Mouse (Mus musculus) mature B cell (primary cell): ENCODE data around the gene Lypd6b.

ENCODE experiments used
- in situ Hi-C: fragments of 300-500 bp; cut with MboI; formaldehyde crosslinking; loops from 2 replicates; pipeline ENCODE4 v1.14.3; 2019

Lypd6b gene

GRCm38 (mm10) chr2:49768916-49769315 lies 18.6 kb upstream of the Lypd6b start:
- in situ Hi-C loops, result loop anchor here (25.0 kb wide), 1 partner anchor 518 kb away; the partner anchor contains the start of gene Mmadhc

DNA sequence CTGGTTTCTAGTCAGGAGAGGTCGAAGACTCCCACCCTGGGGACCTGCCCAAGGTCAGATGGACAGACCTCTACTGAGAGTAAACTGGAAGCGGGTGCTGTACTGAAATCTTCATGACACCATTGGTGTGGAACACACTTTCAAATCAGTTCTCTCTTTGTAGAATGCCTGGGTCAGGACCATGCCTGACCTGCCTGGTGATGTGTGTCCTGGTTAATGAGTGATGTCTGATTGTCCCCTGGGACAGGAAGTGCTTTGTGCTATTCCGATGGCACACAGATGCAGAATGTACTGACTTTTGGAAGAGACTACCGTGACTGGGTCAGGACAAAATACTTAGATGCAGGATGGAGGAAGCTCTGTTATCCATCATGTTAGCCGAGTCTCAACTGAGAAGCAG lies 17.0 kb upstream of the Lypd6b start:
- in situ Hi-C loops, result loop anchor here (25.0 kb wide), 1 partner anchor 517 kb away; the partner anchor contains the start of gene Mmadhc

- in situ Hi-C loops, result loop anchor here (25.0 kb wide), 1 partner anchor 516 kb away; the partner anchor contains the start of gene Mmadhc
These were observed 16.3 kb upstream of the Lypd6b start for GRCm38 (mm10) chr2:49771172-49771571.

GRCm38 (mm10) chr2:49773194-49773931 lies 14.1 kb upstream of the Lypd6b start:
- in situ Hi-C loops, result loop anchor here (25.0 kb wide), 1 partner anchor 514 kb away; the partner anchor contains the start of gene Mmadhc

GRCm38 (mm10) chr2:49774180-49774579 lies 13.3 kb upstream of the Lypd6b start:
- in situ Hi-C loops, result loop anchor here (25.0 kb wide), 1 partner anchor 513 kb away; the partner anchor contains the start of gene Mmadhc

DNA sequence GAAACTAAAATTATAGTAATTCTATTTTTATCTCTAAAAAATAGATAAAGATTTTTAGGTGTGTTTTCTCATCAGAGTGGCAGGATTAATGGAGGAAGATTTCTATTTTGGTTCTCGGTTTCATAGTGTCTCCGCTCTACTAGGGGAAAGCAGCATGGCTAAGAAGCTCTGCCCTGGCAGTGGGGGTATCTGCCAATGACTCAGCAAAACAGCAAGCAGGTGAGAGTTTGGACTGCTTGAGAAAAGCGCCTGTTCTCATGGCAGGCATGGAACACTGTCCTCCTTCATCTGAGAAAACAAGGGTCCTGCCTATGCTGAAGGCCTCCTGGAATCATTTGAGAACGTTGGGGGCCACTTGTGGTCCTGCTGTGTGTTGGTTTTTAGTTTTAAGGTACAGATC lies 12.3 kb upstream of the Lypd6b start:
- in situ Hi-C loops, result no loop called here

DNA sequence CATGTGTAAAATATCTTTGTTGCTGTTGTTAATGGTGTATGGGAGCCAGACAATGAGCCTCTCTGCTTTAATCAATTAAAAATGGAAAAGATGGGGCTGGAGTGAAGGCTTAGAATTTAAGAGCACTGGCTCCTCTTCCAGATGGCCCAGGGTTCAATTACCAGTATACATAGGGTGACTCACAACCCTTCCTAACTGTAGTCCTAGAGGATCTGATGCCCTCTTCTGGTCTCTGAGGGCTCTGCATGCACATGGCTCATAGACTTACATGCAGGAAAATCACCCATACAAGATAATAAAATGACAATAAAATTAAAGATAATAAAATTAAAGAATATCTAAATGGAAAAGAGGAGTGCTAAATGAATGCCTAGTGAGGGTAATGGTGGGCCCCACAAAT lies 11.8 kb upstream of the Lypd6b start:
- in situ Hi-C loops, result no loop called here

GRCm38 (mm10) chr2:49776407-49776806 lies 11.1 kb upstream of the Lypd6b start:
- in situ Hi-C loops, result no loop called here

DNA sequence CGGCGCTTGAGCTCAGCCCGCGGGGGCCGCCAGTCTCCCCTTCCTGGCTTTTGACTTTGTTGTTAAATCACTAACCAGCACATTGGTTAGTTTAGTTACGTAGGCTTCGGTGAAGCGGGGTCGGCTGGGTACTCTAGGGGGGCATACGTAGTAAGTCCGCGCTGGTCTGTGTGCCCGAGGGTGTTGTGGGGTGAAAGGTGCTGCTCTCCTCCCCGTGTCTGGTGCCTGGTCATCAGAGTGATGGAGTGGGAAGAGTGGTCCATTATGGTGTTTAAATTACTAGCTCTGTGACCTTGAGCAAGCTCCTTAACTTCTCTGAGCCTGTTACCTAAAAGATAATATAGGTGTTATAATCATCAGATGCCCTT lies 547 bp downstream of the Lypd6b start:
- in situ Hi-C loops, result no loop called here

- in situ Hi-C loops, result no loop called here
These were observed 1.2 kb downstream of the Lypd6b start for GRCm38 (mm10) chr2:49788643-49789042.

DNA sequence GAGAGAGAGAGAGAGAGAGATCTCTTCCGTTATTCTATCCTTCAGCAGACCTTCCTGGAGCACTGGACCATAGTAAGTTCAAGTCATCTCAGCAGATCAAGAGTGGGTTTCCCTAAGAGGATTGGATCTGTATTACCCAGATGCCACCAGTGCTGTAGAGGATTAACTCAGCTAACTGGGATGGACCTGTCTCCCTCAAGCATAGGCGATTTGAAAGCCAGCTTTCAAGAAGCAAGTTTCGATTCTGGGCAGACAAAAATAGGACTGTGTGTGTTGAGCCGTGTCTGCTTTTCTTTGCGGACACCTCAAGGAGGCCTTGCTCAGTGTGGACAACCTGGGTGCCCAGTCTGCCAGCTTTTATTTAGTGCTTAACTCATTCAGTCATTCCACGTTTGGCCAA lies 1.6 kb downstream of the Lypd6b start:
- in situ Hi-C loops, result no loop called here

DNA sequence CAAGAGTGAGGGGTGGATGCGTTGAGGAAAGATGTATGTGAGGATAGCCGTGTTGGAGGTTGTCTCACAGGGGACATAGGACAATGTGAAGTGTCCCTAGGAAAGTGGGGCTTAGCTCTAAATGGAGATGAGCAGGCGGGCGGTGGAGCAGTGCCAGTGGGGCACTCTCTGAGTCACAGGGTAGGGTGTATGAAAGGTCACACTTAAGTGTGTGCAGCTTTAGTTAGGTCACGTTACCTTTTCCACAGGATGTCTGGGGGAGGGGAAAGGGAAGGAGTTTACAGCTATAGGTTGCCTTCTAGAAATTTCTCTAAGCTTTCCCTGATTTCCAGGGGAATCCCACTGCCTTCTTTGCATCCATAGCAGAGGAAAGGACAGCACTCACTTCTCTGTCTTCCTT lies 2.0 kb downstream of the Lypd6b start:
- in situ Hi-C loops, result no loop called here

- in situ Hi-C loops, result no loop called here
These were observed 10.1 kb downstream of the Lypd6b start for GRCm38 (mm10) chr2:49797444-49798143.

- in situ Hi-C loops, result no loop called here
These were observed 17.0 kb downstream of the Lypd6b start for GRCm38 (mm10) chr2:49804448-49804847.

DNA sequence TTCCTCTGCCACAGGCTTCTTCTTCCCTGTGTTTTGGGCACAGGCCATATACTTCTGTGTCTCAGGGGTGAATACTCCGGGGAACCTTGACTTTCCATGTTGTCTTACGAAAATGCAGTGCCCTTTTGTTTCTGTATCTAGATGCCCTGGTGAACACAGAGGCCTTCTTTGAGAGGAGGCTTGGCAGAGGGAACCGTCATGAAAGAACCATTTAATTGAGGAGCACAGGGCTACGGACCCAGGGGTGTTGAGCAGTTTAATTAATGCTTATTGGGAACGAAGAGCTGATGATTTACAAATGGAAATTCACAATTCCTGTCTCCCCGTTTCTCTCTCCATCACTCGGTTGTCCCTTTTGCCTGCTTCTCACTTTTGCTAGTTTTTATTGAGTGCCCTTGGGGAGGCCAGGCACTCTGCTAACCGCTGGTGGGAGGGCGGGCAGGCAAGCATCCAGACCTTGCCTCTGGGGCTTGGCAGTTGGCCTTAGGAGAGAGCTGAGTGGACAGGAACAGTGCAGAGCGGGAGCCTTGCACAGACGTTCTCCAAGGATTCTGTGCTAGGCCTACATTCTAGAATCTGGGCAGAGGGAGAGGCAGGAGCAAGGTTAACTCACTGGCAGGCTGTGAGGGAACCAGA lies 18.4 kb downstream of the Lypd6b start:
- in situ Hi-C loops, result no loop called here

- in situ Hi-C loops, result no loop called here
These were observed 22.0 kb downstream of the Lypd6b start for GRCm38 (mm10) chr2:49809496-49809895.

GRCm38 (mm10) chr2:49811420-49811819 lies 23.9 kb downstream of the Lypd6b start:
- in situ Hi-C loops, result no loop called here

GRCm38 (mm10) chr2:49811871-49812363 lies 24.4 kb downstream of the Lypd6b start:
- in situ Hi-C loops, result no loop called here

GRCm38 (mm10) chr2:49813151-49813550 lies 25.7 kb downstream of the Lypd6b start:
- in situ Hi-C loops, result no loop called here

DNA sequence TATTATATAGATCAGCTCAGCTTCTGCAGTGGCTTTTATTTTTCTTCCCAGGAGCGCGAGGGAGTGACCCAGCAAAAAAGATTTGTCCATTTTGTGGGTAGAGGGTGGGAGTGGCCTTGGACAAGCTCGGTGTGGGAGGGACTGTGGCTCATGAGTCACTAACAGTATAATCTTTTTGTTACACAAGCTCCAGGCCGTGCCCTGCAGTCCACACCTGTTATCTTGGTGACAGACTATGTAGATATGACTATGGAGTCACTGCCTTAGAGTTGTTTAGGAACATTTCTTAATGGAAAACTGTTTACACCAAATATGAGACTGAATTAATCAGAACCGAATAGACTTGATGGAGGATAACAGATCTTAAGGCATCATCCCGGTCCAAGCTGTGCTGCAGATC lies 26.5 kb downstream of the Lypd6b start:
- in situ Hi-C loops, result no loop called here

DNA sequence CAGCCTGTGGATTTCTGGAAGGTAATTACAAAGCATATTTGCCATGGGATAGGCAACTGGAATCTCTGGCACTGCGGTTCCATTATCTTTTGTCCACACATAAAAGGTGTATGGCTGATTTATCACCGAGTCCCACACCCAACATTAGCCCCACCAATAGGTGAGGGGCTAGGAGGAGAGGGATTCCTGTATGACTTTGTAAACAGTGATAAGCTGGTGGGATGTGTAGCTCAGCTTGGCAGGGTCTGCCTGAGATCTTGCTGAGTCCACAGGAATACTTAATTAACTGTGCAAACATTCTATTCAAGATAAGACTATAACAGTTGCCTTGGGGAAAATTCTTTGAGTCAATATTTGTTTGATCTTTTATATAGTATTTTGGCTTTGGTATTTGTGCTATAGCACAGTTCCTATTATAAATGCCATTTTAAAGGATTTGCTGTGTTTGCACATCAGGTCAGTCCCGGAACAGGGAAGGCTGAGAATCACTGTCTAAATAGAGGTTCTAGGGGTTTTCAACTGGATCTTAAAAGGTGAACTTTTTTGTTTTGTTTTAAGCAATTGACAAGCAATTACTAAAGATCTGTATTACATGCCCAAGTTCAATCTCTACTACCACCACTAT lies 28.3 kb downstream of the Lypd6b start:
- in situ Hi-C loops, result no loop called here

DNA sequence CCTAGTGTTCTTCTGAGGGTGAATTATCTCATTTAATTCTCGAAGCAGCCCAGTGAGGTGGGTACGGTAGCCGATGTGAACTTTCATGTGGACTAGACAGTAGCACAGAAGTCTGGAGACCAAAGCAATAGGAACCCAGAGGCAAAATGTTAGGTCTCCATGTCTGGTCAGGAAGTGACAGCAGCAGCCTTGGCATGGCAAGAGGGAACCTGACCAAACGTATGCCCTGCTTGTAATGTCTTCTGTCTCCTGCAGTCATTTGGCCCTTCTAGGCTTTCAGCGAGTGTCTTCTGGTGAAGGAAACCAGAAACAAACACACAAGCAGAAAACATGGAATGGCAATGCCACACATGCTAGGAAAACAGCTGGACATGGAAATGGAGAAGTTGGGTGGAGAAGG lies 29.1 kb downstream of the Lypd6b start:
- in situ Hi-C loops, result no loop called here
